Mouse (Mus musculus): ENCODE data around the gene Gm47996. TPM values are rescaled to one million over a fixed set of nuclear protein-coding genes. Genes with fewer than 3 reads are reported as not detected.

The Gm47996 gene
- not detected for polyA plus RNA-seq (2017; shearing (Covaris generic))

GRCm38 (mm10) chr1:151209824-151210355, at the start of gene Gm47996:
Gm47996 (plus strand) TSS chr1:151210131.

GRCm38 (mm10) chr1:151182266-151182665, 27.7 kb upstream of the Gm47996 start, which contains the start of gene Gm47985:
Gm47985 (plus strand) TSS chr1:151182537.

GRCm38 (mm10) chr1:151192075-151192474, 17.9 kb upstream of the Gm47996 start, which contains the start of gene Gm8947:
Gm8947 (plus strand) TSS chr1:151192376.

GRCm38 (mm10) chr1:151198120-151198519, 11.8 kb upstream of the Gm47996 start, which contains the start of gene Gm47995:
Gm47995 (plus strand) TSS chr1:151198448.

GRCm38 (mm10) chr1:151203818-151204217, 6.1 kb upstream of the Gm47996 start, which contains the start of gene 3110040M04Rik:
3110040M04Rik (plus strand) TSS chr1:151204121.

Other genes with a start within 250 kb of the Gm47996 start
- 0.42 TPM for gene Hmcn1, start 216.7 kb upstream of the Gm47996 start, polyA plus RNA-seq (2017; shearing (Covaris generic))
- 0.12 TPM for gene Gm47985, start 27.6 kb upstream of the Gm47996 start, polyA plus RNA-seq (2017; shearing (Covaris generic))
- not detected for gene Gm8947, start 17.8 kb upstream of the Gm47996 start, polyA plus RNA-seq (2017; shearing (Covaris generic))
- gene Gm47995, start 11.7 kb upstream of the Gm47996 start, polyA plus RNA-seq (2017; shearing (Covaris generic)), result not detected
- not detected for gene 3110040M04Rik, start 6.0 kb upstream of the Gm47996 start, polyA plus RNA-seq (2017; shearing (Covaris generic))
- gene Ivns1abp, start 134.3 kb downstream of the Gm47996 start, polyA plus RNA-seq (2017; shearing (Covaris generic)), result 198 TPM
- 38.3 TPM for gene Swt1, start 218.3 kb downstream of the Gm47996 start, polyA plus RNA-seq (2017; shearing (Covaris generic))
- 74.3 TPM for gene Trmt1l, start 218.4 kb downstream of the Gm47996 start, polyA plus RNA-seq (2017; shearing (Covaris generic))